Mouse (Mus musculus) spleen, postnatal 0 days (tissue): Measurements from ENCODE around the gene Hoxb1. TPM values are rescaled to one million over a fixed set of nuclear protein-coding genes. Genes with fewer than 3 reads are reported as not detected.

Experiments
- microRNA counts: library from miRNA; unstranded; fragments of <30 nt; microRNA quantifications from one replicate; lab custom pipeline; 2015
- polyA plus RNA-seq: library from polyadenylated mRNA; unstranded; fragments of >200 nt; fragmentation: Nextera tagmentation; extraction: Ambion mirVana; gene quantifications from 2 replicates; pipeline ENCODE4 v1.2.1, GENCODE M21; 2015

The Hoxb1 gene
- 0.11 and 0.12 TPM in 2 replicates for polyA plus RNA-seq

DNA sequence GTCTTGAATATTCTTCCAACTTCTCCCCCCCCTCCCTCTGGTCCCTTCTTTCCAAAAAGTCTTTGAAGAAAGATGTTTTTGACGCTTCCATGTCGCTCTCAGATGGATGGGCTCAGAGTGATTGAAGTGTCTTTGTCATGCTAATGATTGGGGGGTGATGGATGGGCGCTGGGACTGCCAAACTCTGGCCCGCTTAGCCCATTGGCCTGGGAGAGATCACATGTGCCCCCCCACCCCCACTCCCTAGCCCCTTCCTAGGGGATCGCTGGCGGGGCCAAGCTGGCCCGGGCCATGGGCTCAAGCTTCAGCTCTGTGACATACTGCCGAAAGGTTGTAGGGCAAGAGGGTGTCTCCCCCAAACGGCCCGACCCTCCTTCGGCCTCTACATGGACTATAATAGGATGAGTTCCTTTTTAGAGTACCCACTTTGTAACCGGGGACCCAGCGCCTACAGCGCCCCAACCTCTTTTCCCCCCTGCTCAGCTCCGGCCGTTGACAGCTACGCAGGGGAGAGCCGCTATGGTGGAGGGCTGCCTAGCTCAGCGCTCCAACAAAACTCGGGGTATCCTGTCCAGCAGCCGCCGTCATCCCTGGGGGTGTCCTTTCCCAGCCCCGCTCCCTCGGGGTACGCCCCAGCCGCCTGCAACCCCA, at the start of gene Hoxb1:
Gene Hoxb1 (plus strand): TSS at position 312 of the 651 bp plus-strand sequence.

GRCm38 (mm10) chr11:96317608-96318367, 47.8 kb upstream of the Hoxb1 start, which contains the start of gene Hoxb4:
Gene Hoxb4 (plus strand): TSS chr11:96318267.

DNA sequence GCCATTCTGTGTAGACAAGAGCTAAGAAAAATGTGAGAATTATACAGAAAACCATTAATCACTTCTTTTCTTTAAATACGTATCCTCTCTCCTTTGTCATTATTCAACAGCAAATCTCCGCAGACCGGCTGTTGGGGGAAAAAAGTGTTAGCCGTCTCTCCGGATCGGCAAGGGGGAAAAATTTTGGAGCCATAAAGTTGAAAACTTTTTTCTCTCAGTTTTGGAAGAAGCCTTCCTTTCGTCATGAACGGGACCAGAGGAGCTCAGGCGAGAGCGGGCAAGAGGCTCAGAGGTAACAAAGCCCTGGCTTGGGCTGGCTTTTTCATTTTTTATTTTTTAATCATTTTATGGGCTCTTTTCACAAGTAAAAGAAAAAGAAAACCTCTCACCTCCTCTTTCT, 42.4 kb upstream of the Hoxb1 start, which contains the start of gene Hoxb3:
Gene Hoxb3 (plus strand): TSS at position 173 of the 400 bp plus-strand sequence.

GRCm38 (mm10) chr11:96350341-96350624, 15.3 kb upstream of the Hoxb1 start, which contains the start of gene Hoxb2:
Gene Hoxb2 (plus strand): TSS chr11:96350525.

MicroRNAs encoded within 50 kb of the gene (microRNA counts, 519-probe panel; counts per million panel counts)
- 5,825 counts per million, percentile 48 among the panel's probes with 10 or more counts for microRNA mmu-miR-10a (lab: Ali Mortazavi, UCI)

Other genes with a start within 250 kb of the Hoxb1 start
- gene Ttll6, start 232.0 kb upstream of the Hoxb1 start, polyA plus RNA-seq, result not detected in 2 replicates
- gene Hoxb13, start 171.4 kb upstream of the Hoxb1 start, polyA plus RNA-seq, result not detected in 2 replicates
- gene Hoxb9, start 94.3 kb upstream of the Hoxb1 start, polyA plus RNA-seq, result 0.16 and 0.26 TPM in 2 replicates
- 0.10 and 0.13 TPM in 2 replicates for gene Hoxb8, start 83.8 kb upstream of the Hoxb1 start, polyA plus RNA-seq
- 2.3 and 2.5 TPM in 2 replicates for gene Hoxb7, start 79.1 kb upstream of the Hoxb1 start, polyA plus RNA-seq
- 1.0 and 1.2 TPM in 2 replicates for gene Hoxb6, start 73.3 kb upstream of the Hoxb1 start, polyA plus RNA-seq
- 0.64 and 1.2 TPM in 2 replicates for gene Hoxb5, start 62.4 kb upstream of the Hoxb1 start, polyA plus RNA-seq
- gene Hoxb4, start 47.5 kb upstream of the Hoxb1 start, polyA plus RNA-seq, result 0.64 and 0.90 TPM in 2 replicates
- gene Hoxb3, start 42.4 kb upstream of the Hoxb1 start, polyA plus RNA-seq, result 0.65 and 0.85 TPM in 2 replicates
- 2.2 and 2.4 TPM in 2 replicates for gene Hoxb2, start 15.2 kb upstream of the Hoxb1 start, polyA plus RNA-seq
- gene Skap1, start 98.8 kb downstream of the Hoxb1 start, polyA plus RNA-seq, result 1.6 and 3.3 TPM in 2 replicates